Mouse (Mus musculus): ENCODE measurements around the gene Astl.

Astl gene

GRCm38 (mm10) chr2:127364452-127364851 lies 26.0 kb downstream of the Astl start:
- DNase-seq (ENCODE audit: low spot score in 2 of 2), result no peak

DNA sequence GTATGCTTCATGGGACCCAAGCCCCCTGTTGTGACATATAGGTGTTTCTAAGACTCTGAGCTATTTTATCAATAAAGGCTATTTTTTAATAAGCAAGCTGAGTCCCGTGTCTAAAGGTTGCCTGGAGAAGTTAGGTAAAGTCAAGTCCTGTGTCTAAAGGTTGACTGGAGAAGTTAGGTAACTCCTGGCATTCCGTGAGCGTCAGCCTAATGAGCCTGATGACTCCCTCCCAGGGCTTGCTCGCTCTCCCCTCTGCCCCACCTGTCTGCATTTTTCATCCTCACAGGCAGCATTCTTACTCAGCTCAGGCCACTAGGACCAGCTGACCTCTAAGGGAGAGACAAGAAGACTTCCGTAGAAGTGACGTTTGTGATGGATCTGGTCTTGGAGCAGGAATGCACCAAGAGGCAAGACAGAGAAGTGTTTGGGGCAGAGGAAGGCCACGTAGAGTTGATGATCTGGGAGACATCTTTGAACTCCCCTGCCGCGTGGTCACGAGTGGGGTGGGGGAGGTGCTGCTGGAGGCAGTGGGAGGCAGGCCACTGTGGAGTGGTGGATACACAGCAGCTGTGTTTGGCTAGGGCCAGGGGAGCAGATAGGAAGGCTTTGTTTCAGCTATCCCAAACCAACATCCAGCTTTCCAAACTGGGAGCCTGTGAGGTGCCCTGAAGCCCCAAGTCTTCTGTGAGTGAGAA lies 28.8 kb downstream of the Astl start:
- no peak for DNase-seq (ENCODE audit: low spot score in 2 of 2)

GRCm38 (mm10) chr2:127369703-127370376 lies 31.4 kb downstream of the Astl start:
- no peak for DNase-seq (ENCODE audit: low spot score in 2 of 2)

GRCm38 (mm10) chr2:127370561-127371483 lies 32.4 kb downstream of the Astl start:
- peak in 1 of 2 experiments; percentile 17 for DNase-seq (ENCODE audit: low spot score in 2 of 2)

- DNase-seq (ENCODE audit: low spot score in 2 of 2), result no peak
Measured at GRCm38 (mm10) chr2:127371484-127371861, 33.0 kb downstream of the Astl start.

GRCm38 (mm10) chr2:127372082-127372481 lies 33.6 kb downstream of the Astl start:
- DNase-seq (ENCODE audit: low spot score in 2 of 2), result no peak

GRCm38 (mm10) chr2:127374131-127374530 lies 35.7 kb downstream of the Astl start:
- DNase-seq (ENCODE audit: low spot score in 2 of 2), result no peak

DNA sequence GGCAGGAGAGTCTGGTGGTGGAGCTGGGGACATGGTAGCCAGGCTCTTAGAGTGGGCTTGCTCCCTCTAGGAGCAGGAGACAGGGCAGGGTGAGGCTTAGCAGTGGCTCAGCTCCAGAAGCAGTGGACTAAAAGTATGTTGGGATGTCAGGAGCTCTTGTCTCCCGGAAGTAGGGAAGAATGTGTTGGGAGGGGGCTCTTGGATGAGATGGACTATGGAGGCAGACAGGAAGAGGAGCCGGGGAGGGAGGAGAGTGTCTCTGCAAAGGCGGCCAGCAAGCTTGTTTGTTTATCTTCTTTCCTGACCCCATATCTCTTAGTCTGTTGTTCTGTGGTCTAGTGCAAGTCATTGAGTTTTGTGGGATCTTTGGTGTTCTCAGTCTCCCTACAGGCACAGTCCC lies 36.6 kb downstream of the Astl start:
- DNase-seq (ENCODE audit: low spot score in 2 of 2), result no peak

DNA sequence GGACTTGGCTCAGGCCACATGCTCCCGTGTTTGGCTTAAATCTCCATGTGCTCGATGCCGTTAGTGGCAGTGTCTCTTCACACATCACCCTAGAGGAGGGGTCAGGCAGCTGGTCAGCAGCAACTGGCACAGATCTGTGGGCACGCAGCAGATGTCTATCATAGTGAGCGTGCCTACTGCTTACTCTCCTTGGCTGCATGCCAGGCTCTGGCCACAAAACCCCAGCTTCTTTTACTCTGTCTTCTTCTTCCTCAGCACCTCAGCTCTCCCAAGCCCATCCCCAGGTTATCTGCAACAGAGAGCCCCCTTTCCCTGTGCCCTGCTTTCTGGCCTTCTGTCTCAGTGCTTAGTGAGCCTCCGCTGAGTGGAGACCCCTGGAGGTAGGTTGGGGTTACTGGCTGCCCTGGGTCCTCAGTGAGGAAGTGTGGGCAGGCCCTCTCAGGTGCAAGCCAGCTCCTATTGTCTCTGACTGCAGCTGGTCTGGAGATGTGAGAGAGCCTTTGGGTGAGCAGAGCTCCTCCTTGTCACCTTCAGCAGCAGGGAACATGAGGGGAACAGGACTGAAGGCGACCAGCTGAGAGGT lies 37.4 kb downstream of the Astl start:
- DNase-seq (ENCODE audit: low spot score in 2 of 2), result no peak

- DNase-seq (ENCODE audit: low spot score in 2 of 2), result no peak
Measured at GRCm38 (mm10) chr2:127376423-127377051, 38.1 kb downstream of the Astl start.

- no peak for DNase-seq (ENCODE audit: low spot score in 2 of 2)
Measured at GRCm38 (mm10) chr2:127377942-127378610, 39.6 kb downstream of the Astl start.

- DNase-seq (ENCODE audit: low spot score in 2 of 2), result no peak
Measured at GRCm38 (mm10) chr2:127378611-127378990, 40.2 kb downstream of the Astl start.

DNA sequence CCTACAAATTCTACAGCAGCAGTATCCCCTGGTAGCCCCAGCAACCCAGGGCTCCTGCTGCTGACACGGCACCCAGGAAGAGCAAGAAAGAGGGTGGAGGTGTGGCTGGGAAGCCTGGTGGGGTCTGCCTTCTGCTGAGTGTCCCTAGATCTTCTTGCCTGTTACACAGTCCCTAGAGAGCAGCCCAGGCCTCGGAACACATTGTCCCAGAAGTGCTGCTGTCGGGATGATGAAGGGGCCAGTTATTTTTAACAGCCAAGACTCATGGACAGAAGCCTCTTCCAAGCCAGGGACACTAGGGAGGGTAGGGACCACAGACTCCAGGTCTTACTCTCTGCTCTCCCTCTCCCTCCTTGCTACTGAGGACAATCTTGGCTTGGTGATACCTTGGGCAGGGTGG lies 40.8 kb downstream of the Astl start:
- no peak for DNase-seq (ENCODE audit: low spot score in 2 of 2)

DNA sequence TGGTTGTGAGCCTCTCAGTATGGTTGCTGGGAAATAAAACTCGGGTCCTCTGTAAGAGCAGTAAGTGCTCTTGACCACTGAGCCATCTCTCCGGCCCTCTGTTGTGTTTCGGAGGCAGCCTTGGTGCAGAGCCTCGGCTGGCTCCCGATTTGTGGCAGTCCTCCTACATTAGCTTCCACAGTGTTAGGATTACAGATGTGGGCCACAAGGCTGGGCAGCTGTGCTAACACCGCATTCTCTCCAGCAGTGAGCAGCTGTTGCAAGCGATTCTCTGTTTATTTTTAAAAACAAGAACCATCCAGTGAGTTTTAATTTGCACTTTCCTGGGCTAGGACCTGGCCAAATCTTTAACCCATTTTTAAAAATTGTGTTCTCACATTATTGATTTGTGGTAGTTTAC lies 45.4 kb downstream of the Astl start:
- DNase-seq (ENCODE audit: low spot score in 2 of 2), result no peak

GRCm38 (mm10) chr2:127387521-127387920 lies 49.1 kb downstream of the Astl start:
- no peak for DNase-seq (ENCODE audit: low spot score in 2 of 2)

- DNase-seq (ENCODE audit: low spot score in 2 of 2), result no peak
Measured at GRCm38 (mm10) chr2:127390352-127390751, 51.9 kb downstream of the Astl start.

DNA sequence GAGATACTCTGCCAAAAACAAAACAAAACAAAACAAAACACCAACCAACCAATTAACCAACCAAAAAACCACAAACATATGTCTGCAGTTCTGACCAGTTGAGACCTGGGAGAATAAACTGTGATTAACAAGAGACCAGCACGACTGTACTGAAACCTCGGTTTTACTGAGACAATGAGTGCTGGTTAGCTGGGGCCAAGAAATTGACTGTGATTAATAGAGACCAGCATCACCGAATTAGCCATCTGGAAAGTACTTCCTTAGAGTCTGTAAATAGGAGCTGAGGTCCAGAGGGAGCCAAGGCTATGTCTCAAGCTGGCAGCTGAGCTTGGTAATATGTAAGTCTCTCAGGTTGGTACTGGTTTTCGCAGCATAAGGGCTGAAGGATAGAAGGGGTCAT lies 52.4 kb downstream of the Astl start:
- DNase-seq (ENCODE audit: low spot score in 2 of 2), result no peak

DNA sequence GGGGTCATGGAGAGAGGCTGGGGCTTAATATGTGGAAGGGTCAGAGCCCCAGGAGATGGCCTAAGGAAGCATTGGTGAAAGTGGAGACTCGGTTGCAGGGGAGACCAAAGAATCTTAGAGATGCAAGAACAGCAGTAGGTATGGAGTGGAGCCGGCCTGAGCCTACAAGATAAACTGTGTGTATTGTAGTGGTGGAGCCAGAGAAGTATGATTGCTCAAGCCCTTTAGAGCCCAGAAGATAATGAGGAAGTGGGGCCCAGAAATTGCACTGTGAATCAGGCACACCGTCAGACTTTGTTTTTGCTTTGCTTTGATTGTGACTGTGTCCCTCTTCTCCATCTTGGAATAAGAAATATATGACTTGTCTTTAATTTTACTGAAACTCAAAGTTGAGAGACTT lies 52.9 kb downstream of the Astl start:
- no peak for DNase-seq (ENCODE audit: low spot score in 2 of 2)

GRCm38 (mm10) chr2:127394606-127395161 lies 56.2 kb downstream of the Astl start:
- no peak for DNase-seq (ENCODE audit: low spot score in 2 of 2)

- no peak for DNase-seq (ENCODE audit: low spot score in 2 of 2)
Measured at GRCm38 (mm10) chr2:127398738-127399137, 60.3 kb downstream of the Astl start.
